Mouse (Mus musculus) lung, postnatal 10 days (tissue): ENCODE data around the gene Acot2.
"Not testable (repeated sequence)": the region's sequence is repeated elsewhere in the genome, so short reads cannot be mapped to it uniquely, and the experiment has no call there.

Source experiments
- DNase-seq: peaks from one replicate; pipeline ENCODE4 v3.0.0; 2021

Gene Acot2

DNA sequence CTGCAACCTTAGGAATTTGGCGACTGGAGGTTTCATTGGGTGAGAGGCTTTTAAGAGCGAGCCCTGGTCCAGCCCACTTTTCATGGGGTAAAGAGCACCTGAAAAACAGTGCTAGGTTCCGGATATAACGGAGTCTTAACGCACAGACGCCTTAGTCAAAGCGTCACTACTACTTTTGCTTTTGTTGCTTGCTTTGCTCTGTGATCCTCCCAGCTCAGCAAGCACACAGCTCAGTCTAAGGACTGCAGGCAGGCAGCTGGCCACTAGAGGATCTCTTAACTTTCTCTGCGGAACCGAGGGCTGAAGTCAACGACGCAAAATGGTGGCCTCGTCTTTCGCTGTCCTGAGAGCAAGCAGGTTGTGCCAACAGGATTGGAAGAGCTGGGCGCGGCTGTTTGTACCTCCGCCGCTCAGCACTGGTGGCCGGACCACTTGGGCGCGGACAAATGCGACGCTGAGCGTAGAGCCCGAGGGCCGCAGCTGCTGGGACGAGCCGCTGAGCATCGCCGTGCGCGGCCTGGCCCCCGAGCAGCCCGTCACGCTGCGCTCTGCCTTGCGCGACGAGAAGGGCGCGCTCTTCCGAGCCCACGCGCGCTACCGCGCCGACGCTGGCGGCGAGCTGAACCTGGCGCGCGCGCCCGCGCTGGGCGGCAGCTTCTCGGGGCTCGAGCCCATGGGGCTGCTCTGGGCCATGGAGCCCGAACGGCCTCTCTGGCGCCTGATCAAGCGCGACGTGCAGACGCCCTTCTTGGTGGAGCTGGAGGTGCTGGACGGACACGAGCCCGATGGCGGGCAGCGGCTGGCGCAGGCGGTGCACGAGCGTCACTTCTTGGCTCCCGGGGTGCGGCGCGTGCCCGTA is at the start of gene Acot2:
Acot2 (plus strand) TSS at position 279 of the 859 bp plus-strand sequence.
- DNase-seq = peak; percentile 89

DNA sequence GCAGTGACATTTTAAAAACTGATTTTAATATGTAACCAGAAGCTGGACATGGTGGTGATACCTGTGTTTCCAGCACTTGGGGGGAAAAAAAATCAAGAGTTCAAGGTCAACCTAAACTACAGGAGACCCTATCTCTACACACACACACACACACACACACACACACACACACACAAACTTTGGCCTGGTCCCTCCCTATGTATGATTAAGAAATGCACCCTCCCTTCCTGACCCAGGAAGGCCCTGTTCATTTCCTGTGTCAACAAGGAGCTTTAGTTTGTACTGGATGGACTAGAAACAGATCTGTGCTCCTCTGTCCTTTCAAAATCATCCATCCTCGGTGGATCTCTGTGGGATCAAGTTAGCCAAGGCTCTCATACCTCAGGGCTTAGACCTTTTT is 49.1 kb upstream of the Acot2 start:
- DNase-seq = not testable (repeated sequence)

DNA sequence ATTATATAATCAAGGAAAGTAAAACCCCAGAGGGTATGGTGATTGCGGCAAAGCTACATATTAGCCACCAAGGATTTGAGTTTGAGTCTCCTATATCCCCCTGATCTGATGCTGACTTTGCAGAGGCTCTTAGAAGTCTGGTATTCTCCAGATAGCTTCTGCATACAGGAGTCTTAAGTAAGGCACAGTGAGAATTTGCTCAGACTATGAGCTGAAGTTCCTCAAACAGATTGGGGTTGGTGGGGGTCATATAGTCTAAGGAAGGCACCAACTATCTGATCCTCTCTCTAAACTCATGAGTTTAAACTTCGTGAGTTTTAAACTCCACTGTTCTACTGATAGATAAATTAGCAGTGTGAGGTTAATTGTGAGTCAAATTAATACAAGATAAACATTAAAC is 48.3 kb upstream of the Acot2 start:
- DNase-seq = no peak

DNA sequence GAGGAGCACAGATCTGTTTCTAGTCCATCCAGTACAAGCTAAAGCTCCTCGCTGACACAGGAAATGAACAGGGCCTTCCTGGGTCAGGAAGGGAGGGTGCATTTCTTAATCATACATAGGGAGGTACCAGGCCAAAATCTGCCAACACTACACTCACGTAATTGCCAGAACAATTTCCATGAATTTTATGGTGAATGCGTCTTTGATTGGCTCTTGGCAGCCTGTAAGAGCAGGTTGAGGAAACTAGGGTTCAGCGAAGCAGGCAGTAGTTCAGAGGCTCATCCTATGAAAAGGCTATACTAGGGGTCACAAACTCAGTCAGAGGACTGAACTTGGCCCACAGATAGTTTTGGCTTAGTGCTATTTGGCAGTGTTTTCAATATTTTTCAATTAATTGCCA is 47.6 kb upstream of the Acot2 start:
- DNase-seq = no peak

DNA sequence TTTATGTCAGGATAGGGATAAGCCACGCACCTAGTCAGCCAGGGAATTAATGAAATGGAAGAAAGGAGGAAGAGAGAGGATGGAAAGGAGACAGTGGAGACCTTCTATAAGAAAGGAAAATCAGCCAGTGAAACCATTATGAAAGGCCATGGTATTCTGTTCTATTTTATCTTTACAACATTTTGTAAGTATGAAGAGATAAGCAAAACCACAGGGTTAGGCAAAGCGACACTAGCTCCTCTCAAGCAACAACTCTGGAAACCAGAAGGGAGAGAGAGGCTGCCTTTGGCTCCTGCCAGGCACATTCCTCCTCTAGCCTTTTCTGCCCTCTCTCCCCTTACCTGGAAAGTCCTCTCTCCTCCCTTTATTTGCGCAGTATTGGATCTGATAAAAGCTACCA is 45.7 kb upstream of the Acot2 start:
- DNase-seq = no peak

GRCm38 (mm10) chr12:83947260-83947811 is 40.3 kb upstream of the Acot2 start:
- DNase-seq = peak; percentile 68

DNA sequence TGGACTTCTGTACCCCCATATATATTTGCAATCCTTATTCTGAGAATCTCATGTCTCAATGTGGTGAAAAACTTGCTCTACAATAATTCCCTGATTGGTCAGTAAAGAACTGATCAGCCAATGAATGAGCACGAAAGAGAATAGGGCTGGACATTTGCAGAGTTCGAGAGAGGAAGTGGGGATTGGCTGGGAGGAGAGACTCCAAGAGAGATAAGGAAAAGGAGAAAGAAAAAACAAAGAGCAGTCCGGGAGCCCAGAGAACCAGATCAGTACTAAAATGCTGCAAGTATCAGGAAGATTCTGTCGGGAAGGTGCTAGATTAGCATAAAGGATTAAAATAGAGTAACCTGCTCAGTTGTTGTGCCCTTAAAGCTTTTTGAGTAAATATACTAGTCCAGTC is 38.6 kb upstream of the Acot2 start:
- no peak for DNase-seq

DNA sequence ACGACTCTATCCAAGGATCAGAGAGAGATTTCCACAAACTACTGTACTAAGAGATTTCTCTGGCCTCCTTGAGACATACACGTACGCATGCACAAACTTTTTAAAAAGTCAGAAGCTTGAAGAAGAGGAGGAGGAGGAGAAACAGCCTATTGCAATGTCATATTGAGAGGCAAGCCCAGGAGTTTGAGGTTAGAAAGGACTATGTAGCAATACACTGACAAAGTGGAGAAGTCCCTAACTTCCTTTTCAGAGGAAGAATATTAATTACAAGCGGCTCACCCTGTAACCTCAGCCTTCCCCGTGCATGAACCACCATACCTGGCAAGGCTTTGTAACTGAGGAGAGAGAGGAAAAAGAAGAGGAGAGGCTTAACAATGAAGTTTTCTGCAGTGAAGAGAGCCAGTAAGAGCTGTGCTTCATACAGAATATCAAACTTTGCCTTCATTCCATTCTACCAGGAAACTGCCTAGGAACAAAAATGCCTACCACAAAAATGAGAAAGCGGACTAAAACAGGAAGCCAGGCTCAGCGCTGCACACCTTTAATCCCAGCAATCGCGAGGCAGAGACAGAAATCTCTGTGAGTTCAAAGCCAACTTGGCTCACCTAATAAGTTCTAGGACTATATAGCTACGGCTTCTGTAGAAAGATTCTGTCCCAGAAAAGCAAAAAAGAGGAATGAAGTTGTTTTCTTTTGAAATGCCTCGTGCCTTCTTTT is 37.7 kb upstream of the Acot2 start:
- DNase-seq = no peak

DNA sequence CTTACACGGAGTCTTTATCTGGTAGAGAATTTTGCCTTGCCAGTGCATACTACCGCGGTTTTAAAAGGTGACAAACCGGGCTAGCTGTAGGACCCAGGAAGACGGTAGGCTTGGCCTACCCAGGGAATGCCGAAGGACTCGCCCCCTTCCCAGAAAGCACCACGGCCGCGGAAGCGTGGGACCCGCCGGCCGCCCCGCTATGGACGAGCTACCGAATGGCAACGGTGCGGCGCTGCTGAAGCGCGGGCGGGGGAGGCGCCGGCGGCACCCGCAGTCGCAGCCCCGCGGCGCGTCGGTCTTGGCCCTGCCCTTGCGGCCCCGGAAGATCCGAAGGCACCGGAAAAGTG is 37.2 kb upstream of the Acot2 start, which contains the start of gene Riox1:
Riox1 (plus strand) TSS at position 116 of the 347 bp plus-strand sequence.
- peak; percentile 90 for DNase-seq

- peak; percentile 52 for DNase-seq
Measured at GRCm38 (mm10) chr12:83950840-83951701, 36.6 kb upstream of the Acot2 start.

- DNase-seq = no peak
Measured at GRCm38 (mm10) chr12:83951711-83952575, 35.7 kb upstream of the Acot2 start.

- no peak for DNase-seq
Measured at GRCm38 (mm10) chr12:83958278-83958677, 29.4 kb upstream of the Acot2 start.

DNA sequence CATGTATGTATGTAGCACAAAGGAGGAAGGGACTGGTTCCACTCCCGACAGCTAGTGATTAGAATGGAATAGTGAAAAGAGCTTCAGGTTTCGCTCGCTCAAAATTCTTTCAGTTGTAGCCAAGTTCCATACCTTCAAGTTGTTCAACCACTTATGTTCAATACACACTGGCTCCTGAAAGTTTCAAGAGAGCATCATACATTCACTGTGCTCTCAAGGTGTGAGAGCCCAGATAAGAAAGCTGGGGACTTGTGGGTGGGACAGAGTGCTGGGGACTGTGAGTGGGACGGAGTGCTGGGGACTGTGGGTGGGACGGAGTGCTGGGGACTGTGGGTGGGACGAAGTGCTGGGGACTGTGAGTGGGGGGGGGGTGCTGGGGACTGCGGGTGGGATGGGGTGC is 22.4 kb upstream of the Acot2 start:
- no peak for DNase-seq

DNA sequence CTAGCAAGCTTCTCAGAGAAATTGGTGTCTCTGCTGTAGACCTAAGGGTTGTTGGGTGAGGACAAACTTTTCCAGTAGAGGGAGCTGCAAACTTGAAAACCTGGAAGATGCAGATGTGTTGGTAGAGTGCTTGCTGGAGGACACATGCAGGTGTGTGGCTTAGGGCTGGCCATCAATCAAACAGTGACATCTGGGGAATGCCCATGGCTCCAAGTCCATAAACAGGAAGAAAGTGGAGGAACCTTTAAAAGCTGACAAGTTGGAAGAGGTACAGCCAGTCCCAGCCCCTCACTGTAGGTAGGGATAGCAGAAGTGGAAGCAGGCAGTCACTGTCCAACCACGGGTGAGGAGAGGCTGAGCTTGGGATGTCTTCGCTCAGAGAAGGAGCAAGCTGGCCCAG is 15.5 kb upstream of the Acot2 start:
- DNase-seq = peak; percentile 70

DNA sequence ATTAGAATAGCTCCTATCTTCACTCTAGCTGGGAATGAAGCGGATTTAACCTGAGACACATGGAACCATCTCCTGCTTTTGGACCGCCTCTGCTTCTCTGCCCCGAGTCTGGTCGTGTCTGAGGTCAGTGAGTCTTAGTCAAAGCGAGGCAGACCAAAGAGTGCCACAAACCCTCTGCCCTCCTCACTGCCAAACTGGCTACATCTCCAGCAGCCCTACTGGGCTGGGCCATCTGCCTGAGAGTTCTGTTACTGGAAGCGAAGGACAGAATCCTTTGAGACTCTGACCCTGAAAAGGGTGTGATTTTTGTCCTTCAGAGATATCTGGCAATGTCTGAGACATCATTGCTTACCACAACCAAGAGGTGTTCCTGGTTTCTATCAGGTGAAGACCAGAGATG is 8.8 kb upstream of the Acot2 start:
- no peak for DNase-seq

GRCm38 (mm10) chr12:83981615-83982014 is 6.0 kb upstream of the Acot2 start:
- no peak for DNase-seq

- no peak for DNase-seq
Measured at GRCm38 (mm10) chr12:83984752-83985151, 2.9 kb upstream of the Acot2 start, which contains the start of gene Heatr4. Heatr4 (minus strand) TSS chr12:83984852.

GRCm38 (mm10) chr12:83987242-83987582 is 449 bp upstream of the Acot2 start:
- DNase-seq = no peak

- DNase-seq = no peak
Measured at GRCm38 (mm10) chr12:83988483-83988882, 822 bp downstream of the Acot2 start.

DNA sequence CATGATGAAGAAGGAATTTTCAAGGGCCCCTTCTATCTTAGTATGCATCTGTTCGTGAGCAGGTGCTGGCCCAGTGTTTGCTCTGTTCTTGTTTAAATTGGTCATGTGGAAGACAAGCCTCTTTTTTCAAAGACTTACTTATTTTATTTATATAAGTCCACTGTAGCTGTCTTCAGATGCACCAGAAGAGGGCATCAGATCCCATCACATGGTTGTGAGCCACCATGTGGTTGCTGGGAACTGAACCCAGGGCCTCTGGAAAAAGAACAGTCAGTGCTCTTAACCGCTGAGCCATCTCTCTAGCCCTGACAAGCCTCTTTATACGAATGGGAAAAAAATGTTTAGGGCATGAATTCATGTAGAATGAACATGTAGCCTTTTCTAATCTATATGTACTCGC is 1.7 kb downstream of the Acot2 start:
- DNase-seq = no peak

- DNase-seq = no peak
Measured at GRCm38 (mm10) chr12:83997221-83997620, 9.6 kb downstream of the Acot2 start.
